Mouse (Mus musculus) ES-CJ7 (cell line): ENCODE results near the gene Snai1.

Experiments used
- DNase-seq: peaks from one replicate; pipeline ENCODE4 v3.0.0; 2011; ENCODE audit warnings: low read depth, low spot score

The Snai1 gene

GRCm38 (mm10) chr2:167583161-167583952 is 45.4 kb downstream of the Snai1 start:
- no peak for DNase-seq

GRCm38 (mm10) chr2:167585273-167585672 is 47.3 kb downstream of the Snai1 start:
- no peak for DNase-seq

- no peak for DNase-seq
These were observed 48.0 kb downstream of the Snai1 start for GRCm38 (mm10) chr2:167586041-167586440.

GRCm38 (mm10) chr2:167586976-167587375 is 49.0 kb downstream of the Snai1 start:
- DNase-seq: no peak

- DNase-seq: no peak
These were observed 51.0 kb downstream of the Snai1 start for GRCm38 (mm10) chr2:167588774-167589577.
